Mouse (Mus musculus): ENCODE results near the gene Tcaim. TPM values are rescaled to one million over a fixed set of nuclear protein-coding genes. Genes with fewer than 3 reads are reported as not detected.

Tcaim gene
- polyA plus RNA-seq, 1 experiment: 16.8 TPM

- TF ChIP-seq POLR2A (IDR thresholded peaks at IDR 0.05; ENCODE audit: low read depth, low read length) (peak; percentile 43), CTCF (conservative IDR thresholded peaks at IDR 0.05; ENCODE audit: insufficient read depth, insufficient read length, low read depth, low read length) (no peak)
- Histone ChIP-seq H3K27ac (ENCODE audit: insufficient read depth, low read depth, low read length) (peak within 1 kb of the TSS; percentile 78), H3K4me1 (ENCODE audit: control insufficient read depth, insufficient read depth, low read length) (peaks cover 3% of the 10 kb centered on the region; the same call in 1 of the 2 replicates), H3K27me3 (replicated peaks; ENCODE audit: control insufficient read depth, insufficient read depth, low read length) (no peaks in the 10 kb centered on the region), H3K36me3 (ENCODE audit: control insufficient read depth, insufficient read depth, low read length) (peaks cover 11% of the 10 kb centered on the region), H3K4me3 (ENCODE audit: insufficient read depth, low read depth, low read length) (peak within 1 kb of the TSS; percentile 96)
- peak; percentile 90 for DNase-seq
- under 1% methylated on average over 34 of the region's 34 CpGs for WGBS
Observed at GRCm38 (mm10) chr9:122865697-122866166, 60.4 kb downstream of the Tcaim start, which contains the start of gene Zfp445. Gene Zfp445, minus strand, starts transcription at chr9:122866006.

GRCm38 (mm10) chr9:122866192-122866591 lies 60.9 kb downstream of the Tcaim start:
- DNase-seq: no peak
- H3K4me1 ChIP-seq (ENCODE audit: control insufficient read depth, insufficient read depth, low read length): peaks cover 3% of the 10 kb centered on the region; the same call in 1 of the 2 replicates
- 67% methylated on average over 4 of the region's 4 CpGs for WGBS
- peaks cover 6% of the 10 kb centered on the region for H3K36me3 ChIP-seq (ENCODE audit: control insufficient read depth, insufficient read depth, low read length)
- H3K27ac ChIP-seq (ENCODE audit: insufficient read depth, low read depth, low read length): no peak overlapping the region
- TF ChIP-seq CTCF (conservative IDR thresholded peaks at IDR 0.05; ENCODE audit: insufficient read depth, insufficient read length, low read depth, low read length) (no peak), POLR2A (IDR thresholded peaks at IDR 0.05; ENCODE audit: low read depth, low read length) (no peak)
- H3K27me3 ChIP-seq (replicated peaks; ENCODE audit: control insufficient read depth, insufficient read depth, low read length): no peaks in the 10 kb centered on the region
- H3K4me3 ChIP-seq (ENCODE audit: insufficient read depth, low read depth, low read length): peak overlapping the region; percentile 96

GRCm38 (mm10) chr9:122872595-122872994 lies 67.3 kb downstream of the Tcaim start:
- Histone ChIP-seq H3K4me3 (ENCODE audit: insufficient read depth, low read depth, low read length) (no peak overlapping the region), H3K4me1 (ENCODE audit: control insufficient read depth, insufficient read depth, low read length) (no peaks in the 10 kb centered on the region; the same call in 1 of the 2 replicates), H3K27me3 (replicated peaks; ENCODE audit: control insufficient read depth, insufficient read depth, low read length) (no peaks in the 10 kb centered on the region), H3K27ac (ENCODE audit: insufficient read depth, low read depth, low read length) (no peak overlapping the region), H3K36me3 (ENCODE audit: control insufficient read depth, insufficient read depth, low read length) (no peaks in the 10 kb centered on the region)
- WGBS: 76% methylated on average over 4 of the region's 4 CpGs
- TF ChIP-seq CTCF (conservative IDR thresholded peaks at IDR 0.05; ENCODE audit: insufficient read depth, insufficient read length, low read depth, low read length): no peak
- peak; percentile 63 for DNase-seq

- H3K4me1 ChIP-seq (ENCODE audit: control insufficient read depth, insufficient read depth, low read length): no peaks in the 10 kb centered on the region; the same call in 1 of the 2 replicates
- no peak overlapping the region for H3K27ac ChIP-seq (ENCODE audit: insufficient read depth, low read depth, low read length)
- peak; percentile 52 for DNase-seq
- no peaks in the 10 kb centered on the region for H3K36me3 ChIP-seq (ENCODE audit: control insufficient read depth, insufficient read depth, low read length)
- TF ChIP-seq CTCF (conservative IDR thresholded peaks at IDR 0.05; ENCODE audit: insufficient read depth, insufficient read length, low read depth, low read length) (no peak), POLR2A (IDR thresholded peaks at IDR 0.05; ENCODE audit: low read depth, low read length) (no peak)
- WGBS: 56% methylated on average over 1 of the region's 1 CpGs
- no peak overlapping the region for H3K4me3 ChIP-seq (ENCODE audit: insufficient read depth, low read depth, low read length)
- no peaks in the 10 kb centered on the region for H3K27me3 ChIP-seq (replicated peaks; ENCODE audit: control insufficient read depth, insufficient read depth, low read length)
Observed at GRCm38 (mm10) chr9:122874653-122875052, 69.3 kb downstream of the Tcaim start.

GRCm38 (mm10) chr9:122875145-122875544 lies 69.8 kb downstream of the Tcaim start:
- TF ChIP-seq CTCF (conservative IDR thresholded peaks at IDR 0.05; ENCODE audit: insufficient read depth, insufficient read length, low read depth, low read length): no peak
- 92% methylated on average over 2 of the region's 2 CpGs for WGBS
- peak; percentile 40 for DNase-seq
- H3K4me1 ChIP-seq (ENCODE audit: control insufficient read depth, insufficient read depth, low read length): no peaks in the 10 kb centered on the region; the same call in 1 of the 2 replicates
- no peaks in the 10 kb centered on the region for H3K36me3 ChIP-seq (ENCODE audit: control insufficient read depth, insufficient read depth, low read length)
- H3K27ac ChIP-seq (ENCODE audit: insufficient read depth, low read depth, low read length): no peak overlapping the region
- no peak overlapping the region for H3K4me3 ChIP-seq (ENCODE audit: insufficient read depth, low read depth, low read length)
- no peaks in the 10 kb centered on the region for H3K27me3 ChIP-seq (replicated peaks; ENCODE audit: control insufficient read depth, insufficient read depth, low read length)

- Histone ChIP-seq H3K27ac (ENCODE audit: insufficient read depth, low read depth, low read length) (no peak within 1 kb of the TSS), H3K4me1 (ENCODE audit: control insufficient read depth, insufficient read depth, low read length) (peaks cover 3% of the 10 kb centered on the region; the same call in 1 of the 2 replicates), H3K36me3 (ENCODE audit: control insufficient read depth, insufficient read depth, low read length) (no peaks in the 10 kb centered on the region), H3K4me3 (ENCODE audit: insufficient read depth, low read depth, low read length) (peak within 1 kb of the TSS; percentile 66; the same call in 1 of the 2 replicates), H3K27me3 (replicated peaks; ENCODE audit: control insufficient read depth, insufficient read depth, low read length) (no peaks in the 10 kb centered on the region)
- DNase-seq: no peak
- TF ChIP-seq CTCF (conservative IDR thresholded peaks at IDR 0.05; ENCODE audit: insufficient read depth, insufficient read length, low read depth, low read length): no peak
- no peak for TF ChIP-seq POLR2A (IDR thresholded peaks at IDR 0.05; ENCODE audit: low read depth, low read length)
- WGBS: 98% methylated on average over 3 of the region's 3 CpGs
Observed at GRCm38 (mm10) chr9:122885385-122885784, 80.0 kb downstream of the Tcaim start, which contains the start of gene Zkscan7. Gene Zkscan7, plus strand, starts transcription at chr9:122885685.

Other genes with a start within 250 kb of the Tcaim start
- gene Topaz1, start 58.2 kb upstream of the Tcaim start, polyA plus RNA-seq (2012; rRNA removed): not detected in 2 replicates
- gene Gm35549, start 38.5 kb downstream of the Tcaim start, polyA plus RNA-seq (2012; rRNA removed): 0.16 TPM in 1 of 2 replicates, not detected in the other
- gene Zfp445, start 60.5 kb downstream of the Tcaim start, polyA plus RNA-seq (2012; rRNA removed): 26.9 and 30.0 TPM in 2 replicates
- 5.2 and 6.5 TPM in 2 replicates for gene Zkscan7, start 80.1 kb downstream of the Tcaim start, polyA plus RNA-seq (2012; rRNA removed)
- 0.67 and 0.91 TPM in 2 replicates for gene Zfp105, start 117.5 kb downstream of the Tcaim start, polyA plus RNA-seq (2012; rRNA removed)
- gene 1110059G10Rik, start 145.5 kb downstream of the Tcaim start, polyA plus RNA-seq (2012; rRNA removed): 2.6 and 4.5 TPM in 2 replicates
- 0.42 and 0.53 TPM in 2 replicates for gene Kif15, start 145.5 kb downstream of the Tcaim start, polyA plus RNA-seq (2012; rRNA removed)
- gene Tmem42, start 215.8 kb downstream of the Tcaim start, polyA plus RNA-seq (2012; rRNA removed): 19.8 and 23.1 TPM in 2 replicates
- gene Tgm4, start 229.2 kb downstream of the Tcaim start, polyA plus RNA-seq (2012; rRNA removed): 0.04 TPM in 1 of 2 replicates, not detected in the other

All from kidney, adult 2 months (tissue).